Comparison of ENCODE assay signal across 8 mouse cellular contexts in genomic region chr2:125660537-125661130, GRCm38 (mm10). TPM values are rescaled to one million over a fixed set of nuclear protein-coding genes. Genes with fewer than 3 reads are reported as not detected.
DNase-seq lines count a peak whose midpoint lies in the region; ATAC-seq lines count a peak whose summit lies in the region.

No protein-coding gene starts in this region.

- intact Hi-C loops in heart, postnatal 25 days (cut with DNase I): loop anchor here (1.0 to 10.0 kb wide), 3 partner anchors 70 to 862 kb away; partner anchors contain the start of genes Cops2 and Galk2

- 29% methylated on average over 20 of the region's 20 CpGs for WGBS in heart, embryonic 10.5 days
- WGBS in neural tube, embryonic 14.5 days: 47% methylated on average over 20 of the region's 20 CpGs

- H3K4me1 ChIP-seq in heart, embryonic 10.5 days: peaks cover 12% of the 10 kb centered on the region
- no peaks in the 10 kb centered on the region for H3K4me1 ChIP-seq in neural tube, embryonic 14.5 days (ENCODE audit: control insufficient read depth, insufficient read depth, low read length)

- H3K4me3 ChIP-seq in heart, embryonic 10.5 days: peak overlapping the region; percentile 52
- H3K4me3 ChIP-seq in neural tube, embryonic 14.5 days (ENCODE audit: low read depth, low read length): no peak overlapping the region

- no peak for DNase-seq in heart, embryonic 10.5 days (ENCODE audit: low spot score)
- no peak for DNase-seq in heart, postnatal 25 days (ENCODE audit: low spot score)
- DNase-seq in kidney, postnatal 14 days: peak; percentile 32
- DNase-seq in adipocyte (ENCODE audit: low spot score): no peak
- no peak for DNase-seq in gastrocnemius, postnatal 25 days

- no peaks in the 10 kb centered on the region for H3K27me3 ChIP-seq in heart, embryonic 10.5 days (ENCODE audit: insufficient read depth, poor library complexity, severe bottlenecking)
- H3K27me3 ChIP-seq in neural tube, embryonic 14.5 days (ENCODE audit: control insufficient read depth, insufficient read depth, low read length): no peaks in the 10 kb centered on the region

- peak overlapping the region; percentile 64 for H3K27ac ChIP-seq in heart, embryonic 10.5 days
- no peak overlapping the region for H3K27ac ChIP-seq in neural tube, embryonic 14.5 days (ENCODE audit: low read depth, low read length)

- H3K9ac ChIP-seq in neural tube, embryonic 14.5 days (replicated peaks; ENCODE audit: low read depth, low read length): no peak overlapping the region

- peak; percentile 16 for ATAC-seq in activated CD4-positive, CD25-positive, alpha-beta regulatory T cell, adult 4 months
- ATAC-seq in erythroid progenitor cell, adult 5-6 weeks (replicated peaks; ENCODE audit: low FRiP score, poor library complexity, severe bottlenecking): peak; percentile 11; the same call in 1 of the 2 replicates
- ATAC-seq in neural tube, embryonic 14.5 days (ENCODE audit: low read depth): peak; percentile 65

- peak overlapping the region; percentile 40 for H3K4me2 ChIP-seq in neural tube, embryonic 14.5 days (ENCODE audit: low read depth, low read length)

- no peaks in the 10 kb centered on the region for H3K36me3 ChIP-seq in heart, embryonic 10.5 days
- H3K36me3 ChIP-seq in neural tube, embryonic 14.5 days (ENCODE audit: control insufficient read depth, insufficient read depth, low read length): no peaks in the 10 kb centered on the region

- H3K9me3 ChIP-seq in heart, embryonic 10.5 days: no peaks in the 10 kb centered on the region
- H3K9me3 ChIP-seq in neural tube, embryonic 14.5 days (ENCODE audit: control insufficient read depth, low read length): no peaks in the 10 kb centered on the region

RNA-seq across cellular contexts. Expression of gene Eid1, which starts 12.3 kb away (rescaled TPM):
- 124 and 142 TPM in 2 replicates for polyA plus RNA-seq in heart, embryonic 10.5 days (2016; fragmentation: Nextera tagmentation; extraction: Ambion mirVana)
- total RNA-seq in heart, postnatal 25 days (2021): 10 to 100 TPM; 51.3 to 55.2 TPM
- polyA plus RNA-seq in activated CD4-positive, CD25-positive, alpha-beta regulatory T cell, adult 4 months (2017; shearing (Covaris generic)): 1 to 10 TPM; 6.4 to 9.9 TPM
- total RNA-seq in erythroid progenitor cell, adult 5-6 weeks (2015; ENCODE audit: low replicate concordance): 52.0 and 77.1 TPM in 2 replicates
- 96.0 and 96.6 TPM in 2 replicates for total RNA-seq in erythroid progenitor cell, adult 5-6 weeks (2017; ENCODE audit: low replicate concordance)
- polyA plus RNA-seq in neural tube, embryonic 14.5 days (2014; fragmentation: Nextera tagmentation; extraction: Ambion mirVana): 524 and 526 TPM in 2 replicates
- 10 to 100 TPM; 27.8 to 35.7 TPM for total RNA-seq in gastrocnemius, postnatal 25 days (2021)

RNA-seq across cellular contexts. Expression of gene Cep152, which starts 35.7 kb away (rescaled TPM):
- 7.0 and 7.1 TPM in 2 replicates for polyA plus RNA-seq in heart, embryonic 10.5 days (2016; fragmentation: Nextera tagmentation; extraction: Ambion mirVana)
- 1 to 10 TPM; 1.4 to 1.8 TPM for total RNA-seq in heart, postnatal 25 days (2021)
- 1 to 10 TPM; 5.9 to 6.8 TPM for polyA plus RNA-seq in activated CD4-positive, CD25-positive, alpha-beta regulatory T cell, adult 4 months (2017; shearing (Covaris generic))
- total RNA-seq in erythroid progenitor cell, adult 5-6 weeks (2015; ENCODE audit: low replicate concordance): 14.3 and 20.2 TPM in 2 replicates
- total RNA-seq in erythroid progenitor cell, adult 5-6 weeks (2017; ENCODE audit: low replicate concordance): 36.8 and 49.8 TPM in 2 replicates
- polyA plus RNA-seq in neural tube, embryonic 14.5 days (2014; fragmentation: Nextera tagmentation; extraction: Ambion mirVana): 3.0 and 3.1 TPM in 2 replicates
- total RNA-seq in gastrocnemius, postnatal 25 days (2021): 1 to 10 TPM; 1.1 TPM

Comparison
In these comparisons a context has a peak if more than half of its experiments do, and no peak if none do; other contexts are left out.
1. ATAC-seq: peak in every context shown above with its lines; median percentile 65 in neural tube, embryonic 14.5 days; 16 in activated CD4-positive, CD25-positive, alpha-beta regulatory T cell, adult 4 months; 11 in erythroid progenitor cell, adult 5-6 weeks.
2. RNA of gene Cep152, which starts 35.7 kb away (total RNA-seq): 14.3 to 49.8 TPM in erythroid progenitor cell, adult 5-6 weeks; 1.4 to 1.8 TPM in heart, postnatal 25 days and 1.1 TPM in gastrocnemius, postnatal 25 days; every median in the first group is over 4 times any median in the second.